Mouse (Mus musculus): ENCODE data around the gene Figla.

DNA sequence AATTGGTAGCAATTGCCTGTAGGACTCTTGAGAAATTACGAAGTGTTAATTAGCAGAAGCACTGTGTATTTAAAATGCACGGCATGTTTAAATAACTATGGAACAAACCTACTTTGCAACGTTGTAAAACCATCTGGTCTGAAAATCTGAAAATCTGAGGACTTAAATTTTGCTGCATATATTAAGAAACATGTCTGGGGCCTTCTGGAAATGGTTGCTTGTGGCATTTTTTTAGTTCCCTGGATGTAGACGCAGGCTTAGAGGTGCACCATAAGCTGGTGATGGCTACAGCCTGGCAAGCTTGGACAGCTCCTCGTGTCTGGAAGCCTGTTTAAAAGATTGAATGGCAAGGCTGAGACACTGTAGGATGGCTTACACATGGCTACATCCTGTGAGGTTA, 53.0 kb downstream of the Figla start:
- TF ChIP-seq CTCF (IDR thresholded peaks at IDR 0.05; ENCODE audit: control insufficient read depth, insufficient read depth, low read length) (no peak), POLR2A (IDR thresholded peaks at IDR 0.05; ENCODE audit: borderline replicate concordance, control insufficient read depth, low read depth, low read length) (no peak)
